Mouse (Mus musculus) spleen, postnatal 10 days (tissue): ENCODE data around the gene Stk4.

Experiments used
- DNase-seq, 2 experiments: peaks; one replicate each; pipeline ENCODE4 v3.0.0; 2021 to 2022; ENCODE audit warnings: low spot score in 2 of 2

The Stk4 gene

DNA sequence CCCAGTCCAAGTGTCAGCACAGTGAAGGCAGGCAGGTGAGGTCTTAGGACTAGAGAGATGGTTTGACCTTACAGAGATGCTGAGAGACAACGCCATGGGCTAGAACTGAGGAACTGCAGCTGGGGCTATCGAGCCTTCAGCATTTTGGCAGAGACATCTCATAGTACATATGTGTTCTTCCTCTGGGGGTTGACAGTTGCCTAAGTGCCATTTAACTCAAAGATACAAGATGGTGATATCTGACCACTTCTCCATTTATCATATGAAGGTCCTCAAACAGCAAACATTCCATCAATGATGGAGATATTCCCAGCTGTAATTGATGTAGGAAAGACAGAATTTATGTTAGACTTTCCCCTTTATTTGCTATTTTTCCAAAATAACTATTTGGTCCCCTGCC lies 57.2 kb downstream of the Stk4 start:
- no peak for DNase-seq

GRCm38 (mm10) chr2:164128576-164129411 lies 58.7 kb downstream of the Stk4 start:
- peak in 1 of 2 experiments; percentile 52 for DNase-seq

- DNase-seq, result no peak
Observed at GRCm38 (mm10) chr2:164131586-164131985, 61.5 kb downstream of the Stk4 start.

GRCm38 (mm10) chr2:164134563-164134962 lies 64.4 kb downstream of the Stk4 start:
- DNase-seq, result no peak

DNA sequence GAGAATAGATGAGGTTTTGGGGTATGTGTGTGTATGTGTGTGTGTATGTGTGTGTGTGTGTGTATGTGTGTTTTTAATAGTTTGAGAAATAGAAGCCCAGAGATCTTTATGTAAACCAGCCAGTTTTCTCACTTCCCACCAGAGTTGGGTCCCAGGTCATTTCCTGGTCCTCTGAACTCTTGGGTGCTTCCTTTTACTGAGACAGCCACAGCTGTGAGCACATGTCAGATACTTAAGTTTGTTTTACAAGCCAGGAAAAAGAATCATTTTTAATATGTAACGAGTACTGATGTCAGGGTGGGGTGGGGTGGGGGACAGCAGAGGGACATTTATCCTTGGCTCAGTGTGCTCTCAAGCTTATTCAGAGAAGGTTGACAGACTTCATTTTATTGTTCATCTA lies 65.2 kb downstream of the Stk4 start:
- DNase-seq, result no peak

DNA sequence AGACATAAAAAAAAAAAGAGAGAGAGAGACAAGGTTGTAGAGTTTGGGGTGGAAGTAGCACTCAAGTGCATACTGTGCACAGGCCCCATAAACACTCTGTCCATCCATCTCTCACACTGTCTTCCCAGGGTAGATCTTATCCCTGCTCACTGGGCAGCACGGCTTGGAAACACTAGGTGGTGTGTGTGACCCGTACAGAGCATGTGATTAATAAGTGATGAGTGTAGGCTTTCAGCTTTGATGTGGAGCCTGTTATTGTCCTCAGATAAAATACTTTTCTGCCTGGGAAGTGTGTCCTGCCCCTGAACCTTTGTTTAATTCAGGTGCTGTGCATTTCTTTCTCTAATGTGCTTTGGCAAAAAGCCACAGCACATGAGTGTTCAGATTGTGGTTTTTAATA lies 66.3 kb downstream of the Stk4 start:
- no peak for DNase-seq

GRCm38 (mm10) chr2:164137754-164138153 lies 67.6 kb downstream of the Stk4 start:
- DNase-seq, result no peak

DNA sequence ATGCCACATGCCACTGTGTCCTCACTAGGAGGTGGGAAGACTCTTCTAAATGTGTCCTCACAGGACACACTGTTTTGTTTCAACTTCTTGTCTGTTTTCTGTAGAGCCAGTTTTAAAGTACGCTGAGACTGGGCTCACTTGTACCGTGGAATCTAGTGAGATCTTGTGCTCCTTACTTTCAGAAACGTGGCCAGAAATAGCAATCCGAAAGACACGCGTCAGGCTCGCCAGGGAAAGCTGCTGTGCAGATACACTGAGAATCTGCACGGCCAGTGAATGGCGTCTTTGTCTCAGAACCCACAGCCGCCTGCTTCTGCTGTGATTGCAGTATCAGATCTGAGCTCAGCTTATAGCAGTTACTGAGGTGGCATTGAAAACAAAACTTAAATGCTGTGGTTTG lies 71.9 kb downstream of the Stk4 start:
- DNase-seq, result no peak

- no peak for DNase-seq
Observed at GRCm38 (mm10) chr2:164144025-164144424, 73.9 kb downstream of the Stk4 start.

DNA sequence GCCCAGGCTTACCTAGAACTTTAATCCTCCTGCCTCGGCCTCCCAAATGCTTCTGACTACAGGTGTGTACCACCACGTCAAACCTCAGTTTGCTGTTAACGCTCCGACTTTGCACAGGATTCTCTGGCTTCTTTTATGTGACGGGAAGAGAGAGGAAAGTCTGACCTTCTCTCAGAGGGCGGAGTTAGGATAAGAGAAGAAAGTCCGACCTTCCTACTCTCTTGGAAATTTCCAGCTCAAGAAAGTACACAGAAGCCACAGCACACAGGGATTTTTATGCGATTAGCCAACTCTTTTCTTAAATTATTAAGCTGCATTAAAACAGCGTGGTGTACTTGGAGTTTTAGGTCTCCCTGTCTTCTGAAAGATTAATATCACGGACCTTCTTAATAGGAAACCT lies 74.4 kb downstream of the Stk4 start:
- DNase-seq, result no peak

- no peak for DNase-seq
Observed at GRCm38 (mm10) chr2:164146556-164146955, 76.4 kb downstream of the Stk4 start.

- DNase-seq, result no peak
Observed at GRCm38 (mm10) chr2:164150086-164150760, 80.1 kb downstream of the Stk4 start.

- DNase-seq, result no peak
Observed at GRCm38 (mm10) chr2:164152341-164152740, 82.2 kb downstream of the Stk4 start.

GRCm38 (mm10) chr2:164154007-164154406 lies 83.9 kb downstream of the Stk4 start:
- DNase-seq, result no peak

GRCm38 (mm10) chr2:164156158-164156557 lies 86.0 kb downstream of the Stk4 start:
- no peak for DNase-seq

GRCm38 (mm10) chr2:164158838-164159237 lies 88.7 kb downstream of the Stk4 start:
- no peak for DNase-seq

- no peak for DNase-seq
Observed at GRCm38 (mm10) chr2:164161515-164162055, 91.5 kb downstream of the Stk4 start.

- DNase-seq, result no peak
Observed at GRCm38 (mm10) chr2:164164941-164165340, 94.8 kb downstream of the Stk4 start.

DNA sequence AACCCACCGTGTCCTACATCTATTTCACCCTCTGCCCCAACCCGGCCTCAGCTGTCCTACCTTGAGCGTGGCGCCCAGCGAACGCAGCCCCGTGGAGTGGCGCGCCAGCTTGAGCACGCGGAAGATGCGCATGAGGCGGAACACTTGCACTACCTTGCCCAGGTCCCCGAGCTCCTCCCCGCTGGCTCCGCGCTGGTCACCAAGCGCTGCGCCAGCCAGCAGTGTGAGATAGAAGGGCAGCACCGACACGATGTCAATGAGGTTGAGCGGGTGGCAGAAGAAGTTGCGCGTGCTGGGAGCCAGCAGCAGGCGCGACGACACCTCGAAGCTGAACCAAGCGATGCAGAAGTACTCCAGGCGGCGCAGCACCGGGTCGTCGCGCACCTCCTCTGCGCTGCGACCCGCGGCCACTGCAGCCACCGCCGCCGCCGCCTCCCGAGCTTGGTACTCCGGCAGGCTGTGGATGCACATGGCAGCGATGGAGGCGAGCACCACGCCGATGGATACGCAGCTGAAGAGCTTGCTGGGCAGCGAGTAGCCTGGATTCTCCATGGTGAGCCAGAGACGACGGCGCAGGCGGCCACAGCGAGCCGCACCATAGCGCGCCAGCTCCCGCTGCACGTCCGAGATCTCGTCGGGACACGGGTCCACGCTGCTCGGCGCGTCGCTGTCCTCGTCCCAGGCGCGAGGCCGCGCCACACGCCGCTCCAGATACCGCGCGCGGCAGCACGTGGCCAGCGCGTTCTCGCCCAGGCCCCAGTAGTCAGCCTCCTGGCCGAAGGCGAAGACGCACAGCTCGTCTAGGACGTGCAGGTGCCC lies 97.8 kb downstream of the Stk4 start:
- no peak for DNase-seq

- peak in 1 of 2 experiments; percentile 26 for DNase-seq
Observed at GRCm38 (mm10) chr2:164168571-164168946, 98.4 kb downstream of the Stk4 start.

GRCm38 (mm10) chr2:164170326-164170725 lies 100.2 kb downstream of the Stk4 start:
- no peak for DNase-seq

DNA sequence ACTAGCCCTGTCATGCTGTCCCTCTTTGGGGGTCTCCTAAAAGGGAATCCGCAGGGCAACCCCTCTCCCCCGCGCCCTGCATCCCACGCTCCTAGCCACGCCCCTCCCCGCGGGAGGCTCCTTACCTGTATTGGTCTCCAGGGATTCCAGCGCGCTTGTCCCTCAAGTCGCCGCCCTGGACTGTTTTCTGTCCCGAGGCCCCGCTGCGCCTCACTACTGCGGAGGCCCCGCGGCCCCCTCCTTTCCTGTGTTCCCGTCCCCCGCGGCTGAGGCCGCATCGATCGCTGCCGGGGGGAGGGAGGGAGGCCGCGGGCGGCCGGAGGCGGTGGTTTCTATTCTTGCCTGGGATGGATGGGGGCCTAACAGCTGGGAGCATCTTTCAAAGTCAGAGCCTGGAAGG lies 100.8 kb downstream of the Stk4 start, which contains the start of gene Kcns1:
Gene Kcns1, minus strand, starts transcription at position 212 of the 400 bp plus-strand sequence.
- DNase-seq, result no peak
